Mouse (Mus musculus): ENCODE measurements around the gene Cd80.
"Not testable (repeated sequence)": the region's sequence is repeated elsewhere in the genome, so short reads cannot be mapped to it uniquely, and the experiment has no call there.

Cd80 gene

DNA sequence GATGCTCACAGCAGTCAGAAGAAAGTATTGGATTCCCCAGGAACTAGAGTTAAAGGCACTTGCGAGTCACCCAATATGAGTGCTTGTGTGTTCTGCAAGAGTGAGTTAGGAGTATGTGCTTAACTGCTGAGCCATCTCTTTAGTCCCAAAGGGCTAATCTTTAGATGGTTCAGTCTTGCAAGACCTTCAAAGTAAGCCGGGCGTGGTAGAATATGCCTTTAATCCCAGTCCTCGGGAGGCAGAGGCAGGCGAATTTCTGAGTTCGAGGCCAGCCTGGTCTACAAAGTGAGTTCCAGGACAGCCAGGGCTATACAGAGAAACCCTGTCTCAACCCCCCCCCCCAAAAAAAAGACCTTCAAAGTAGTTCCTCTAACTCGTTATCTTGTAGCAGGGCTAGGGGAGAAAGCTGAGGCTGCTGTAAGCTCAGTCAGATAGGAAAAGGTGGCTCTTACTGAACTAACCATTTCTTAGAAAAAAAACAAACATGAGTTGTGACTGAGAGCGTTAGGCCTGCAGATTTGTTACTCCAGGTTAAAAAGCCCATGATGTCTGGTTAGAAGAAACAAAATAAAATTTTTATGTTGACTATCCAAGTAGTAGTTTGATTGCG lies 19.4 kb downstream of the Cd80 start:
- no peak for DNase-seq

DNA sequence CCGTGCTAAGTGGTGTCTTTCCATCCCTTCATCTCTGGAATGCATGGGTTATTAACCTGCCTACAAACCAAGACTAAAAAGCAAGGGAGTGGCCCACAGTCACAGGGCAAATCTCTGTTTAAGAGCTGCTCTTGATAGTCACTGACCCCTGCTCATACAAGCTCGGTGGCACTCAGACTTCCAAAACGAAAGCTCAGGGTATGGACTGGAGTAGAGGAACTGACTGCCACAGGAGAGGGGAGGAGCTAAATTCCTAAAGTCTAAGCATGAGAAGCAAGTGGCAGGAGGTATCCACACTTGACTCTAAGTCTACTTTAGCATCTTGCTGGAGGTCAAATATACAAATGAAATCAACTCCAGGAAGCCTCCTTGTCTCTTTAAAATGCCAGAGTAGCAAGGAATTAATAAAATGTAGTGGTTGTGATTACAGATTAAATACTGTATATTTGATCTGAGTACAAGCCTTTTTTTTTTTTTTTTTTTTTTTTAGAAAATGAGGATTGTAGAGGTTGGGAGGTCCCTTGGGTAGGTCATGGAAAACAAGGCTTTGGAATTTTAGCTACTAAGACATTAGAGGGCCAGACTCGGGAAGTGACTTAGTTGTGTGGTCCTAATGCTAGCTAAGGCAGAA lies 20.4 kb downstream of the Cd80 start:
- DNase-seq, result no peak

DNA sequence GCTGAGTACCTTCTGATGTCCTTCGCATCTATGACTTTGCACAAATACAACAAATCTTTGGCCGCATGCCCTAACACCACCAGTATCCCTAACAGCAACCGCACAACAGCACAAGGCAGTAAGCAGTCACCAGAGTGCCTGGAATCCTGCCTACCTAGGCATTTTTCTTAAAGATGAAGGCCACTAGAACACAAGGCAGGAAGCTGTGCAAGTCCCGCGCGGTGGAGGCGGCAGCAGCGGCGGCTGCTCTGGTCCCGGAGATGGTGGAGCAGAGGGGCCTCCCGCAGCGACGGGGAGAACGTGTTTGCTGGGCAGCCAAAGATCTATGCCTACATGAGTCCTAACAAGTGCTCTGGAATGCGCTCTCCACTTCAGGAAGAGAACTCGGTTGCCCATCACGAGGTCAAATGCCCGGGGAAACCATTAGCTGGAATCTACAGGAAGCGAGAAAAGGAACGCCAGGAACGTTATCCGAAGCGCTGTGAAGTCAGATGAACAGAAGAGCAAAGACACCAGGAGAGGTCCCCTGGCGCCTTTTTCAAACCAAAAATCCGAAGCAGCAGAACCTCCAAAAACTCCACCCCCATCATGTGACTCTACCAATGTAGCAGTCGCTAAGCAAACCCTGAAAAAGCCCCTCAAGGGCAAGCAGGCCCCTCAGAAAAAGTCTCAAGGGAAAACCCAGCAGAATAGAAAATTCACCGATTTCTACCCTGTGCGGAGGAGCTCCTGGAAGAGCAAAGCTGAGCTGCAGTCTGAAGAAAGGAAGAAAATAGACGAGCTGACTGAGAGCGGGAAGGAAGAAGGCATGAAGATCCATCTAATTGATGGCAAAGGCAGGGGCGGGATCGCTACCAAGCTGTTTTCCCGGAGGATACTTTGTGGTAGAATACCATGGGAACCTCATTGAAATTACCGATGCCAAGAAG lies 21.2 kb downstream of the Cd80 start:
- DNase-seq, result peak; percentile 45

DNA sequence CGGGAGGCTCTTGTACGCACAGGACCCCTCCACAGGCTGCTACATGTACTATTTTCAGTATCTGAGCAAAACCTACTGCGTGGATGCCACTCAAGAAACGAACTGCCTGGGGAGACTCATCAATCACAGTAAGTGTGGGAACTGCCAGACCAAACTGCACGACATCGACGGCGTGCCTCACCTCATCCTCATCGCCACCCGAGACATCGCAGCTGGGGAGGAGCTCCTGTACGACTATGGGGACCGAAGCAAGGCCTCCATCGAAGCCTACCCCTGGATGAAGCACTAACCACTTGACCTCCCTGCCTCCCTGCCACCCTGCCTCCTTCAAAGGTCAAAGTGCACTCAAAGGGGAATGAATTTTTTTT lies 21.9 kb downstream of the Cd80 start:
- DNase-seq, result not testable (repeated sequence)

DNA sequence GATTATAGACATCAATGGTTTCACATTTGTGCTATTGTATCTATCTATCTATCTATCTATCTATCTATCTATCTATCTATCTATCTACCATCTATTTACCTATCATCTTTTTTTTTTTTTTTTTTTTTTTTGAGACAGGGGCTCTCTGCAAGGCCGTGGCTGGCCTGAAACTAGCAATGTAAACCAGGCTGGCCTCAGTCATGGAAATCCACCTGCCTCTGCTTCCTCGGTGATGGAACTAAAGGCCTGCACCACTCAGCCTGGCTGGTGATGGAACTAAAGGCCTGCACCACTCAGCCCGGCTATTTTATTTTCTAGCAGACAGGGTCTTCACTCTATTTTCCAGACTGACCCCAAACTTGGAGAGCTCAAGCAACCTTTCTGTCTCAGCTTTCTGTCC lies 22.9 kb downstream of the Cd80 start:
- no peak for DNase-seq

DNA sequence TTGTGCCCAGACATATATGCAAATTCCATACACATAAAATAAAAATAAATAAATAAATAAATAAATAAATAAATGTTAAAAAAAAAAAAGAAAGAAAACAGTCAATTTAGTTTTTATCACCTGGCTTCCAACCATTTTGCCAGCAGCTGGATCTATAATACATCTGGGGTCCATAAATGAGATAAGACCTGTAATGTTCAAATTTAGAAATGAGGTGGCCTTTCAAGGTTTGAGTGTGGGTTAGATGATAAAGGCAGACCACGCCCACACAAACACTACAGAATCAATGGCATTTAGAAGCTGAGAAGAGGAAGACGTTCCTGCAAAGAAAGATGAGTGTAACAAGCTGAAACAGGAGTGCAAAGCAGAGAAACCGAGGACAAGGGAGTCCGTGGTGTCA lies 26.0 kb downstream of the Cd80 start:
- DNase-seq, result no peak

DNA sequence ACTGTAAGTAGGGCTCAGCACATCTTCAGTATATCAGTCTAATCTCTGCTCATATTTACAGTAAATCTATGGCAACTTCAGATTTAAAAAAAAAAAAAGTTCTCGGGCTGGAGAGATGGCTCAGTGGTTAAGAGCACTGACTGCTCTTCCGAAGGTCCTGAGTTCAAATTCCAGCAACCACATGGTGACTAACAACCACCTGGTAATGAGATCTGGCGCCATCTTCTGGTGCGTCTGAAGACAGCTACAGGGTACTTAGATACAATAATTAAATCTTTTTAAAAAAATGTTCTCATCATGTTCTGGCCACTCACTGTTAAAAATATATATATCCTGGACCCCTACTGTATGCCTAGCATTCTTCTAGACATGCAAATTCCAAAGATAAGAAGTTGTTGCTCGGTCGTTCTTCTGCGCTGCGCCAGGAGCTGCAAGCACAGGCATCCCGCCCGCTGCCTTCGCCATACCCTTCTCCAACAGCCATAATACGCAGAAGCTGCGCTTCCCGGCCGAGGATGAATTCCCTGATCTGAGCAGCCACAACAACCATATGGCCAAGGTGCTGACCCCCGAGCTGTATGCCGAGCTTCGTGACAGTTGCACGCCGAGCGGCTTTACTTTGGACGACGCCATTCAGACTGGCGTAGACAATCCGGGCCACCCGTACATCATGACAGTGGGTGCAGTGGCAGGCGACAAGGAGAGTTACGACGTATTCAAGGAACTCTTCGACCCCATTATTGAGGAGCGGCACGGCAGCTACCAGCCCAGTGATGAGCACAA lies 27.6 kb downstream of the Cd80 start:
- DNase-seq, result peak; percentile 52

DNA sequence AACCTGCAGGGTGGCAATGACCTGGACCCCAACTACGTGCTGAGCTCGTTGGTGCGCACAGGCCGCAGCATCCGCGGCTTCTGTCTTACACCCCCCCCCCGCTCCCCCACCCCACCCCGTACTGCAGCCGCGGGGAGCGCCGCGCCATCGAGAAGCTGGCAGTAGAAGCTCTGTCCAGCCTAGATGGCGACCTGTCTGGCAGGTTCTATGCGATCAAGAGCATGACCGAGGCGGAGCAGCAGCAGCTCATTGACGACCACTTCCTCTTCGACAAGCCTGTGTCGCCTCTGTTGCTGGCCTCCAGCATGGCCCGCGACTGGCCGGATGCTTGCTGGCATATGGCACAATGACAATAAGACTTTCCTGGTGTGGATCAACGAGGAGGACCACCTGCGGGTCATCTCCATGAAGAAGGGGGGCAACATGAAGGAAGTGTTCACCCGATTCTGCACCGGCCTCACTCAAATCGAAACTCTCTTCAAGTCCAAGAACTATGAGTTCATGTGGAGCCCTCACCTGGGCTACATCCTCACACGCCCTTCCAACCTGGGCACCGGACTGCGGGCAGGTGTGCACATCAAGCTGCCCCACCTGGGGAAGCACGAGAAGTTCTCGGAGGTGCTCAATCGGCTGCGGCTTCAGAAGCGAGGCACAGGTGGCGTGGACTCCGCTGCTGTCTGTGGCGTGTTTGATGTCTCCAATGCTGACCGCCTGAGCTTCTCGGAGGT lies 28.4 kb downstream of the Cd80 start:
- peak; percentile 19 for DNase-seq

DNA sequence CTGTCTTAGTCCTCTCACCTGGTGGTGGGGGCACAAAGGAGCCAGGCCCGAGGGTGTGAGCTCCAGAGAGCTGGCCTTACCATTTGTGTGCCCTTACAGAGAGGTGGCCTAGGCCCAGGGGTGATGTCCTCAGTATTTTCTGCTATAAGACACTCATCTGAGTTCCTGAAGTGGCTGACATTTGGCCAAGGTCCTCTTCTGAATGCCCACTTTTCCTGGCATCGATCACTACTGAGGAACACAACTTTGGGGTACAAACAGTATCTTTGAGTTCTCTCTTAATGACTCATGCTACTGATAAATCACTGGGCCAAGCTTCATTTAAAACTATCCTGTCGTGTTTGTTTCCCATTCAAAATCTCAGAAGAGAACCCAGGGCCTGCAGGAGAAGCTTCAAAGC lies 37.2 kb downstream of the Cd80 start:
- no peak for DNase-seq

DNA sequence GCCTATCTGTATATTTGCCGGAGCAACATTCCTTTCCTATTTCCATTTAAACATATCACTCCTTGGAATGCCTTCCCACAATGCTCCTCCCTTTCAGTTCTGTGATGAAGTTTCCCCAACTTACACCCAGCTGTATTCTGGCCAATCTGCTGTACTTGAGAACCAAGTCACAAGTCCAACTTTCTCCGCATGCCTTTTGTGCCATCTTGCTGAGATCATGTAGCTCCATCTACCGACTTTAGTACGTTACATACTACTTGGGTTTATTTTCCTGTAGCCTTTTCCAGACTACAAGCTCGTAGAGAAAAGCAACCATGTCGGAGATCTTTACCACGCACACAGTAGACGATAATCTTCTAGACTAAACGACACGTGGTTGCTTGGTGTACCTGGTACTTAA lies 38.5 kb downstream of the Cd80 start:
- DNase-seq, result no peak

DNA sequence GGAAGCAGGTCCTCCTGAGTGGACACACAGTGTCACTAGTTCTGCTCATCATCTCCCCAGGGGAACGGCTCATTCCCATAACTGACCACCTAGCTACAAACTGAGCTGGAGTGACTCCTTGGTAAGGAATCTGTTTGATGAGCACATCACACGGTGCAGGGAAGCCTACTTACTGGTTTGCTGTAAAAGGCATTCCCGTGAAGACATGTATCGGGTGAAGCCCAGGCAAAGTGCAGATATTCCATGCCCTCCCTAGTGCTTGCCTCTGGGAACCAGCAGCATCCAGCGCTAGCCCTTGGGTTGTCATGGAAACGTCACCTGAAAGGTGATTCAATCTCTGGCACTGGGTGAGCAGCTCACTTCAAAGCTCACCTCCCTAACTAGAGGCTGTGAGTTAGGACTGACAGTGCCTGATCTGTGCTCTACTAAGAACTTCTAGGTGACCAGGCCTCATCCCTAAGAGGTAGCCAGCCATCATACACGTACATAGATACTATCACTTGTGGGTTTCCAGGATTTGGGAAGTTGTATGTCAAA lies 41.3 kb downstream of the Cd80 start:
- no peak for DNase-seq

DNA sequence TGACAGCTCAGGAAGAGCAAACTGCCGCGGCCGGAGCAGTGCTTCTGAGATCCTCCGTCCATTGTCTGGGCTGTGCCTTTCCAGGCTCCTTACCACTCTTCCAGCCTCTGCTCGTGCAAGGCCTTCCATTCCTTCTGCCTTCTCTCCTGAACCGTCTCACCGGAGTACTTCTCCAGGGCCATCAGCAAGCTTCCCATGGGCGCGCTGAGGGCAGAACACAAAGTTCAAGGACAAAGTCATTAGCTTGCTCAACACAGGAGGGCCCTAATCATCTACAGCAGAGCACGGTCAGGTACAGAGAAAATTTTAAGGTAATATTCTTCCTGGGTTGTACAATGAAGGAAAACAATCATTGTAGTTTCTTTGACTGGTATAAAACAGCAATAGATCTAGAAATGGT lies 47.1 kb downstream of the Cd80 start:
- no peak for DNase-seq

DNA sequence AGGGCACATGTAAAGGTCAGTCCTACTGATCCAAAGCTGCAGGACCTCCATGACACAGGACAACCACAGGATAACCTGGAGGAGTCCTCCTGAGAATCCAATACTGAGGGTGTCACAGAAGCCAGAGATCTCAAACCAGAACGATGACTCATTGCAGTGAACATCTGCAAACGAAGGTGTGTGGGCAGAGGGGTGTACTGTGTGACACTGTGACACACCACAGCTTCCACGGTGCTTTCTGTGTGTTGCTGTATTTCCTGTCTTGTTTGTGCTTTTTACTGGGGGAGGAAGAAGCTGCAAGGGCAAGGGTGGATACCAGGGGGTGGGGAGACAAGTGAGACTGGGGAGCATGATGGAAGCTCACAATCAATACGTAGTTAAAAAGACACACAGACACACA lies 48.2 kb downstream of the Cd80 start:
- DNase-seq, result no peak

DNA sequence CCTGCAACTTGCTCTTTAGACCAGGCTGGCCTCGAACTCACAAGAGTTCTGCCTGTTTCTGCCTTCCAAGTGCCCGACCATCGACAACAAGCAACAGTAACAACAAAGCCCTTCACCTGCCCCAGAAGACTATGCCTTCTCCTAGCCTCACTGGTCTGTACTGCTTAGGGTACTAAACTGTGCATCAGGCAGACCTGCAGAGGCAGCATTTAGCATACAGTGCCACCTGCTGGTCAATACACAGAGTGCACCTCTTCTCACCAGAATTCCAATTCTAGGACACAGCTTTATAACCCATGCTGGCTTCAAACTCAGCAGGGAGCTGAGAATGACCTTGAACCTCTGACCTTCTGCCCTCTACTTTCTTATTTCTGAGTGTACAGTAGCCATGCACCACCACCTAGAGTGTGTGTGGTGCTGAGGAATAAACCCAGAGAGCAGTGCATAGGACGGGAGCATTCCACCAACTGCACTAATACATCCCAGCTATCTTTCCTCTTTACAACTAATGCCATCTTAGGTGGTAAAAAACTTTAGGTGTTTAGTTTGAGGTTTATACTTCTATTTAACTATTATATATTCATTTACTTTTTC lies 50.8 kb downstream of the Cd80 start:
- peak; percentile 70 for DNase-seq

DNA sequence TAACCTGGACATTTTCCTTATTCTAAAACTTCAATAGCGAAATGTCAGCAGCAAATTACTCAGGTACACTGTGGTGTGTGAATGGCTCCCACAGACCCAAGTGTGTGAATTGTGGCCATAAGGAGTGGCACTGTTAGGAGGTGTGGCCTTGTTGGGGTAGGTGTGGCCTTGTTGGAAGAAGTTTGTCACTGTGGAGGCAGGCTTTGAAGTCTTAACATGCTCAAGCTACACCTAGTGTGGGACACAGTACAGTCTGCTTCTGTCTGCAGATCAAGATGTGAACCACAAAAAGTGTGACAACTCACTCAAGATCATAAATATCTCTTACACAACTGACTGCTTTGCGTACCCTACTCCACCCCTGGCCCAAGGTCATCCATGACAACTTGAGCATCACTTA lies 55.5 kb downstream of the Cd80 start:
- DNase-seq, result no peak

DNA sequence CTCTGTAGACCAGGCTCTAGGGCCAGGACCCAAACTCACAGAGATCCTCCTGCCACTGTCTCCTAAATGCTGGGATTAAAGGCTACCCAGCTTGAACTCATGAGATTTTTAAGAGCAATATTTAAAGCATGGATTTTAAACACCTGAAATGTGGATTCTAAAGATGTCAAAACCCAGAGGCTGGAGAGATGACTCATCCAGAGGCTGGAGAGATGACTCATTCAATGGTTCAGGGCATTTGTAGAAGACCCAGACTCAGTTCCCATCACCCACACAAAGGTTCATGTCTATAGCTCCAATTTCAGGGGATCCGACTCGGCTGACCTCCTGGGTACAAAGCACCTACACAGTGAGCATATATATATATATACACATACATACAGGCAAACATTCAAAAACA lies 63.8 kb downstream of the Cd80 start:
- DNase-seq, result no peak

DNA sequence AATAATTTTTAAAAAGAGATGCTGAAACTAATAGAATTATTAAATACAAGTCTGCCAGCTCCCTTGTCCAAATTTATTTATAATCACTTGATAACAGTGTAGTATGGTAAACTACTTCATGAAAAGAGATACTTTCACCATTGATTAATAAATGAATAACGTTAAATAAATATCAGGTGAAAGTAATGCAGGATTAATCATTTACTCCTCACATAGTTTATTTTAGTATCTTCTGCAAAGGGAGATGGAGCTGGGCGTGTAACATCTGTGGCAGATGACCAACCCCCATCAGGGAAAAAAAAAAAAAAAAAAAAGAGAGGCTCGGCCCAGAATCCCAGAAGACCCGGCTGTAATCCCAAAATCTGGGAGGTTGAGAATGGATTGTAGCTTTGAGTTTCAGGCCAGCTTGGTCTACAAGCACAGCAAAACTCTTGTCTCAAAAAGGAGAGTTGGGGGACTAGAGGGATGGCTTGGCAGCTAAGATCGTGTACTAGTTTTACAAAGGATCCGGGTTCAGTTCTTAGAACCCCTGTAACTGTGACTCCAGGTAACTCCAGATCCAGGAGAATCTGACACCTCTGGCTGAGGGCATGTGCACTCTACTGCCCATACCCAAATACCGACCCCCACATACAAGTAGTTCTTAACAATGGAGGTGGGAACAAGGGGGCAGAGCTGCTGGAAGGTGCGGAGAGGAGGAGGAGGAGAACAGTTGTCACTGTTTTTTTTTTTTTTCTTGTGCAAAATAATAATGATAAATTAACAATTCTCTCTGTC lies 66.0 kb downstream of the Cd80 start:
- no peak for DNase-seq

DNA sequence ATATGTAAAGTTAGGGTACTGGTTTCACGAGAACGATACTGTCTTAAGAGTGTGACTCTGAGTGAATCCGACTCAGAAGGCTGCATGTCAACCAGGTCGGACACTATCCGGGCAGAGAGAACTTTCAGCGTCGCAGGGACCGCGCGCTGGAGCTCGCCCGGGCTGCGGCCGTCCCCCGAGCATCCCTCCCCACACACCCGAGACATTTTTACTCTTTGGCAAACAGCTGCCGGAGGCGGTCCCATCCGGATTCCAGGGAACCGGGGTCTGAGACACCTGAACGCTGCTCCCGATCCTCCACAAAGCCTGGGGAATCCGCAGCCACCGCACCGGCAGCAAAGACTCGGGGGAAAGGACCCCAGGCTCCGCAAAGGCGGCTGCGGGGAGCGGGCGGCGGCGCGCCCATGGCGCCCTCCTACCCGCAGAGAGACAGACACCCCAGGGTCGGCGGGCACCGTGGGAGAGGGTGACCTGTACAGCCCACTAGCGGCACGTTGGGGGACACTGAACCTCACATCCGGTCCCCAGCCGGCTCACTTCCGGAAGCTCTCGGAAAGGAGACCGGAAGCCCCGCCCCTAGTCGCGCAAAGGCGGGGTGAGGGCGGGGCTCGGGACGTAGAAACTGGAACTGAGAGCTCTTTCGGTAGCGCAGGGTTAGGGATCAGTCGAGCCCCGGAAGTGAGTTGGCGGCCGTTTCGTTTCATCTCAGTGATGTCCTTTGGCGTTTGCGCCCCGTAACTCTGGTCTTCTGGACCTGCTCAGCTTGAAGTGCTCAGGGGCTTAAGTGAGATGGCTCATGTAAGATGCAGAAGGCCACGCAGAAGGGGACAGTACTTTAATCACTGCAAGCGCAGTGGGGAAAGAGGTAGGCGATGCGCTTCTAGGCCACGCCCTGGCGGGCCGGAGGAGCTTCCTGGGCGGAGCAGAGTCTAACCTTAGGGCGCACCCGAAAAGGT lies 67.0 kb downstream of the Cd80 start, which contains the start of gene Timmdc1:
Gene Timmdc1 (minus strand): TSS at position 535 of the 956 bp plus-strand sequence.
- DNase-seq, result peak; percentile 96

DNA sequence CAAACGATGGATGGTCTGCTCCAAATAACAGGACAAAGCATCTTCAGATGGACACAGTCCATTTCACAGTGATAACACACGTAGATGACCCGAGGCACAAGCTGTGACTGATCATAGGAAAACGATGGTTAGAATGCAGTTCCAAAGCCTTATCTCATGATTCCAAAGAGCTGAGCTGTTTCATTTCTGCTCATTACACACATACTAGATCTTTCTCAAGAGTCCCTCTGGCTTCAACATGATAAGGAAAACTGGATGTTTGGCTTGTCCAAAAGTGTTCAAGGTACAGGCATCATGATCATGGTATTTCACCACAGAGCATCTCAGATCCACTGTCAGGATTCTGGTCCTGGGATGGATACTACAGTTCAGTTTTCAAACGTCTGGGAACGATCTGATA lies 70.9 kb downstream of the Cd80 start:
- no peak for DNase-seq

All from lung, postnatal 10 days (tissue).